Mouse (Mus musculus): Measurements from ENCODE around the gene Mypn. TPM values are rescaled to one million over a fixed set of nuclear protein-coding genes. Genes with fewer than 3 reads are reported as not detected.

Gene Mypn
- total RNA-seq, 2 experiments from 2014 or later = not detected

GRCm38 (mm10) chr10:63201534-63201933 is 2.2 kb downstream of the Mypn start:
- no peak for ATAC-seq (replicated peaks; ENCODE audit: poor library complexity)

GRCm38 (mm10) chr10:63199008-63199407 is 4.7 kb downstream of the Mypn start:
- ATAC-seq (replicated peaks; ENCODE audit: poor library complexity) = peak; percentile 66

GRCm38 (mm10) chr10:63192736-63193135 is 11.0 kb downstream of the Mypn start:
- ATAC-seq (replicated peaks; ENCODE audit: poor library complexity) = no peak

GRCm38 (mm10) chr10:63192276-63192675 is 11.5 kb downstream of the Mypn start:
- ATAC-seq (replicated peaks; ENCODE audit: poor library complexity) = no peak

- no peak for ATAC-seq (replicated peaks; ENCODE audit: poor library complexity)
Observed at GRCm38 (mm10) chr10:63184451-63184850, 19.3 kb downstream of the Mypn start.

DNA sequence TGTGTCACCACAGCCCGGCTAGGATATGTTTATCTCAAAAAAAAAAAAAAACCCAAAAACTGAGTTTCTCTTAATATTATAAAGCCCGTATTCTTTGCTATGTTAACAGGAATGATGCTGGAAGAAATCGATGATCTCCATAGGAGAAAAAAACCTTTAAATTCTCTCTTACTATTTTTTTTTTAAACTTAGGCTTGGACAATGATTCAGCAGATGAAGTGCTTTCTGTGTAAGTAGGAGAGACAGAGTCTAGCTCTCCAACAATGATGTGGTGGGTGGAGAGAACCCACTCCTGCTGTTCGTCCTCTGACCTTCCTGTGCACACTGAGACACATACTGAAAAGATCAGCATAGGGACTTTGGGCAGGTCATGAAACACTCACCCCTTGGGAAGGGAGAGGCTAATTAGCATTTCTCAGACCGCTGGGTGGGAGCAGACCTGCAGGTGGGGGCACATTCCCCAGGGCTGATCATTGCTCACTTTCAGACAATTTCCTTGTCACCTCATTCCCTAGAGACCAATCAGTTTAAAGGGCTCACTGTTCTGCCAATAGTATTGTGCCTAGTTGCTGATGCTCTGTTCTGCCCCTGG is 21.5 kb downstream of the Mypn start:
- no peak for ATAC-seq (replicated peaks; ENCODE audit: poor library complexity)

- no peak for ATAC-seq (replicated peaks; ENCODE audit: poor library complexity)
Observed at GRCm38 (mm10) chr10:63181166-63181565, 22.6 kb downstream of the Mypn start.

DNA sequence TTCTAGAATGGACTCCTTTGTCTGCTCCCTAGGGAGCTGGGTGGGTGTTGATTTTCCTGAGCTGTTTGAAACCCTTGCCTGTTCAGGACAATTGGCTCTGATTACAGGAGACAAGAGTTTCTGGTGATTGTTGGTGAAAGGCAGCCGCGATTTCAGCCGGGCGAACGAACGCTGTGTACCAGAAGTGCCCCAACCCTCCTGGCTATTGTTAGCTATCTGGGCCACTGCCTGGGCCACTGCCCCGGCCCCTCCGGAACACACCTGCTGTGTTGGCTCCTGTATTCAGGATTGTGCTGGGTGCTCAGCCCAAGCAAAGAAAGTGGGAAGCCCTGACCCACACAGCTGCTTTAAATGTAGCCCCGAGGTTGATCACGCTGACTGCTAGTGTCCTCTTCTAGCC is 24.2 kb downstream of the Mypn start:
- ATAC-seq (replicated peaks; ENCODE audit: poor library complexity) = no peak

DNA sequence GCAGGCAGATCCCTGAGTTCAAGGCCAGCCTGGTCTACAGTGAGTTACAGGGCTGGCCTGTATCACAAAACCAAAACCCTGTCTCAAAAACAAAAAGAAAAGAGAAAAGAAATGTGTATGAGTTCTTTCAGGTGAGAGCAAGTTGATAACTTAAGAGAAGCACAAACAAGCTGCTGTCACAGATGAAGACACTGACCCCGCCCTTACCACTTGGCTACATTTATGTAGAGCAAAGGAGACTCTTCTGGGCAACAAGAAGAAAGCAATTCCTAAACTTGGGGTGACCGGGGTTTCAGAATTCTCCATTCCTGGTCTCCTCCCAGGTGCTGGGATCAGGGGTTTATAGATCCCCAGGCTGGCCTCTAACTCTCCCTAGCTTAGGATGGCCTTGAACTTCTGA is 25.4 kb downstream of the Mypn start:
- no peak for ATAC-seq (replicated peaks; ENCODE audit: poor library complexity)

- peak; percentile 54 for ATAC-seq (replicated peaks; ENCODE audit: poor library complexity)
Observed at GRCm38 (mm10) chr10:63177286-63178140, 26.2 kb downstream of the Mypn start.

DNA sequence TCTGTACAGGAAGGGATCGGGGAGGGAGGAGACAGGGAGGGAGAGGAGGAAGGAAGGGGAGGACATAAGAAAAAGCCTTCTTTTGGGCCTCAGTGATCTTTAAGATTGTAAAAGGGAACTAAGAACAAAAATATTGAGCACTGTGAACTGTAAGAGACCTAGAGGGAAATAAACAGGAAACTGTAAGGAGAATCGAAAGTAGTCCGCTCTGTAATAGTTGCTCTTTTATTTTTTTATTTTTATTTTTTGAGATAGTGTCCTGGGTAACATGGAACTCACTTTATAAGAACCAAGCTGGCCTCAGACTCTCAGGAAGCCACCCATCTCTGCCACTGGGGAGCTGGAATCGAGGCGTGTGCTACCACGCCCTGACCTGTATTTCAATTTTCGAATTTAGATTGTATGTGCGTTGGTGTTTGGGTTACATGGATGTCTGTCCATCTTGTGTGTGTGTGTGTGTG is 27.3 kb downstream of the Mypn start:
- ATAC-seq (replicated peaks; ENCODE audit: poor library complexity) = peak; percentile 75

DNA sequence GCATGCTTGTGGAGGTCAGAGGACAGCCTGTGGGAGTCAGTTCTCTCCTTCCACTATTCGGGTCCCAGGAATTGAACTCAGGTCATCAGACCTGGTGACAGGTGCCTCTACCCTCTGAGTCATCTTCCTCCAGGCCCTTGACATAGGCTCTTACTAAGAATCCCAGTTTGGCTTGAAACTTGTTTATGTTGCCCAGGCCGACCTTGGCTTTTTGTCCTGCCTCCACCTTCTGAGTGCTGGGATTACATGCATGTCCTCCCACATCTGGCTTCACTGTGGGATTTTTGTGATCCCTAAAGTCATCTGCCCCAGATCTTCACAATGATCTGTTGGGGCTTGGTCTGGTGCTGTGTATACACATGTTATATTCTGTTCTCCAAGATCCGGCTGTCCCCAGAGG is 31.7 kb downstream of the Mypn start:
- ATAC-seq (replicated peaks; ENCODE audit: poor library complexity) = no peak

GRCm38 (mm10) chr10:63169503-63169902 is 34.2 kb downstream of the Mypn start:
- no peak for ATAC-seq (replicated peaks; ENCODE audit: poor library complexity)

- ATAC-seq (replicated peaks; ENCODE audit: poor library complexity) = peak; percentile 60
Observed at GRCm38 (mm10) chr10:63168124-63168523, 35.6 kb downstream of the Mypn start.

DNA sequence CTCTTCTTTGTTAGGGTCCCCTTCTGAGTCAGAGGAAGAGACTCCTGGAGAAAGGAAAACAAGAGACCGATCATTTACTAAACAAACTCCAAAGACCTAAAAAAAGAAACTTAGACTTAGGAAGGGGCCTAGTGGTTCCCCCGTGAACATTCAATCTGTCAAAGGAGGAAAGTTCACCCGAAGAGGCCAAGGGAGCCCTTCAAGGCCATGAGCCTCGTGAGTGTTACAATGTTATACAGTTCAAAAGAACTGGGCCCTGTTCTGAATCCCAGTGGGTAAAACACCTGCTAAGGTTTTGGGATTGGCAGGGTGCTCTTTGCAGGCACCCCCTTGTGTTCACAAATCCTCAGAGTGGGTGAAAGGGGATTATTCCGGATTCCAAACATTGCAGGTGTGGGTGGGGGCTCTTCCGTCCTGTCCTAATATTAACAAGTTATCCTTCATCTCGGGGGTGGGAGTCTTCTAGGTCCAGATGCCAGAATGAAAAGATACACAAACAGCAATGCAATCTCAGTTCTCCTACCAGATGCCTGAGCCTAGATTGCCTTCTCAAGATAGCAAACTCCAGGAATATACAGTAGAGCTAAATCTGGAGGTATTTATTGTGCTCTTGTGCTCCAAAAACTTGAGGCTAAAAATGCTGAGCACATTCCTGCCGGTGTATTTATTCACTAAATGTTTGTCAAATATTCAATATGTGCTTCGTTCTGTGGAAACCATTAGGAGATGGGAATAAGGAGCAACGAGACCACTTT is 36.3 kb downstream of the Mypn start:
- ATAC-seq (replicated peaks; ENCODE audit: poor library complexity) = no peak

GRCm38 (mm10) chr10:63165752-63166412 is 37.9 kb downstream of the Mypn start:
- peak; percentile 66 for ATAC-seq (replicated peaks; ENCODE audit: poor library complexity)

- peak; percentile 60 for ATAC-seq (replicated peaks; ENCODE audit: poor library complexity)
Observed at GRCm38 (mm10) chr10:63161240-63161639, 42.5 kb downstream of the Mypn start.

GRCm38 (mm10) chr10:63160671-63161070 is 43.1 kb downstream of the Mypn start:
- no peak for ATAC-seq (replicated peaks; ENCODE audit: poor library complexity)

GRCm38 (mm10) chr10:63158191-63158590 is 45.6 kb downstream of the Mypn start:
- ATAC-seq (replicated peaks; ENCODE audit: poor library complexity) = no peak

GRCm38 (mm10) chr10:63157491-63157890 is 46.3 kb downstream of the Mypn start:
- no peak for ATAC-seq (replicated peaks; ENCODE audit: poor library complexity)

GRCm38 (mm10) chr10:63156919-63157318 is 46.8 kb downstream of the Mypn start:
- ATAC-seq (replicated peaks; ENCODE audit: poor library complexity) = no peak

Measured in megakaryocyte progenitor cell, adult 5-6 weeks (primary cell).